Mouse (Mus musculus) embryonic facial prominence, embryonic 12.5 days (tissue): ENCODE measurements around the gene Zbtb6. TPM values are rescaled to one million over a fixed set of nuclear protein-coding genes. Genes with fewer than 3 reads are reported as not detected.

Experiments
- ATAC-seq: fragments of 200-750 bp; cut with Nextera tagmentation; 2 replicates; pipeline ENCODE4 v1.8.0; 2017; ENCODE audit not compliant: insufficient number of reproducible peaks, insufficient read depth, low FRiP score, low TSS enrichment
- H3K27ac ChIP-seq: fragments of 300-500 bp; sonication (generic); 2 replicates; pipeline ENCODE4 v1.5.1; 2016; ENCODE audit warnings: mild to moderate bottlenecking
- H3K27me3 ChIP-seq: fragments of 300-500 bp; sonication (generic); 2 replicates; pipeline ENCODE4 v1.6.1; 2016; ENCODE audit warnings: mild to moderate bottlenecking, moderate library complexity
- H3K36me3 ChIP-seq: fragments of 300-500 bp; sonication (generic); 2 replicates; pipeline ENCODE4 v1.6.1; 2016; ENCODE audit warnings: mild to moderate bottlenecking
- H3K4me1 ChIP-seq: fragments of 300-500 bp; sonication (generic); 2 replicates; pipeline ENCODE4 v1.6.1; 2016
- H3K4me2 ChIP-seq: fragments of 300-500 bp; sonication (generic); replicated peaks from 2 replicates; pipeline ENCODE4 v1.6.1; 2016; ENCODE audit warnings: mild to moderate bottlenecking, moderate library complexity
- H3K4me3 ChIP-seq: fragments of 300-500 bp; sonication (generic); 2 replicates; pipeline ENCODE4 v1.5.1; 2016; ENCODE audit warnings: mild to moderate bottlenecking
- H3K9ac ChIP-seq: fragments of 300-500 bp; sonication (generic); 2 replicates; pipeline ENCODE4 v1.6.1; 2016; ENCODE audit warnings: mild to moderate bottlenecking, moderate library complexity
- H3K9me3 ChIP-seq: fragments of 300-500 bp; sonication (generic); 2 replicates; pipeline ENCODE4 v1.6.1; 2016; ENCODE audit warnings: mild to moderate bottlenecking, moderate library complexity
- WGBS: fragments of 180-500 bp; shearing (Covaris S2); methylation state at CpG from one replicate; pipeline ENCODE4 v1.1.7; 2016; 5-methylcytosine and 5-hydroxymethylcytosine counted together
- polyA plus RNA-seq: library from polyadenylated mRNA; unstranded; fragments of >200 nt; fragmentation: Nextera tagmentation; extraction: Ambion mirVana; gene quantifications from 2 replicates; pipeline ENCODE4 v1.2.1, GENCODE M21; 2016

Zbtb6 gene
- polyA plus RNA-seq, 1 experiment from 2014 or later, result 8.7 TPM

DNA sequence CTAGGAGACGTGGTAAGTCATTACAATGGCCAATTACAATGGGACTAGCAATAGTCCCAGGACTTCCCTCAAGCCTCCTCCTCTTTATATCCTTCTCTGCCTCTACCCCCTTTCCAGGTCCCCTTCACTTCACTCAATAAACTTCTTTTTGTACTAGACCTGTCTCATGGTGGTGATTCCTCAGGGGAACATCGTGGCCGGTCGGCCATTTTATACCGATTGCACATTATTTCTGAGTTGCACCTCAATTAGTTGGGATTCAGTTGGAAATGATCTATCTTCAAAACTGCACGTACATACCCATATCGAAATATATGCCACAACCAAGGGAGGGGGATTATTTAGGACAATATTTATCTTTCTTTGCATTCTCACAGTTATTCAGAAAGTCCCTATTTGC, 11.4 kb downstream of the Zbtb6 start:
- no peak; the same call in 1 of the 2 replicates for ATAC-seq
- H3K27ac ChIP-seq, result peak overlapping the region; percentile 93
- H3K4me3 ChIP-seq, result peak overlapping the region; percentile 85
- H3K4me2 ChIP-seq, result peak overlapping the region; percentile 82
- H3K9ac ChIP-seq, result peak overlapping the region; percentile 81; the same call in 1 of the 2 replicates
- H3K4me1 ChIP-seq, result peaks cover 13% of the 10 kb centered on the region
- H3K27me3 ChIP-seq, result no peaks in the 10 kb centered on the region
- no peaks in the 10 kb centered on the region for H3K9me3 ChIP-seq
- peaks cover 24% of the 10 kb centered on the region for H3K36me3 ChIP-seq
- 28% methylated on average over 7 of the region's 7 CpGs for WGBS

DNA sequence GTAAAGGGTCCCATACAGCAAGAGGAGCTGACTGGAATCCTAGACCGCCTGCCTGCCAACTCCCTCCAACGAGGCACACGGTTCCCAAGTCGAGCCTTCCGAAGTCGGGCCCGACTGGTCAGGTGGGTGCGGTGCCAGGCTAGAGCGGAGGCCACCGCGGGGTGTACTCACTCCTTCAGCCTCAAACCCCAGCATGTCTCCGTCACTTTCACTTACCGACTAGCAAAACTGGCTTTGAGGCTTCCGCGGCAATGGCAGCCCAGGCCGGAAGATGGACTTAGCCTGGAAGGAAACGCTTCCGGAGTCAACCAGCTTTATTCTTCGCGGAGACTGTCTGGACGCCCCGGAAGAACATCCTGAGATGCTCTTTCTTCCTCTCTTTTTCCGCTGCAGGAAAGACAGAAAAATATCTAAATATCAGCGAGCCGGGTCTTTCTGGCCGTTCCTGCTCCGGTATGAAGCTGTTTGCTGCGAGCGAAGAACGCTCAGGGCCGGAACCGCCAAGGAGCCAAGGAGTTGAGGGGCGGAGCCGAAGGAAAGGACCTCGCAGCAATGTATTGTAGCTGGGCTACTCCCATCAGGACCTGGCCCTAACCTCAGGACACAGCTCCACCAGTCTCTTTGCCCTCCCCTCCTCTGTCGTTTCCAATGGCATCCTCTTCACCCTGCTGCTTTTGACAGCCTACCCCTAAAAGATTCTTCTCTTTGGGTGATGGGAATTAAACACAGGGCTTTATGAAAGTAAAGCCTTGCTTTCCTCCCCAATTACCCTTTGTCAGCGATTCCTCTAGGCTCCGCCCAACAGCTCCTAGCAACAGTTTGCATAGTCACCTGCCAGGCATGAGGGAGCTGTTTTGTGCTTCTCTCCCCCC, 12.1 kb downstream of the Zbtb6 start:
- Histone ChIP-seq H3K36me3 (peaks cover 17% of the 10 kb centered on the region), H3K27me3 (no peaks in the 10 kb centered on the region), H3K9me3 (no peaks in the 10 kb centered on the region), H3K9ac (peak overlapping the region; percentile 81), H3K4me2 (peak overlapping the region; percentile 82), H3K4me1 (peaks cover 13% of the 10 kb centered on the region), H3K4me3 (peak overlapping the region; percentile 85), H3K27ac (peak overlapping the region; percentile 93)
- WGBS, result under 1% methylated on average over 38 of the region's 38 CpGs
- peak; percentile 94 for ATAC-seq

DNA sequence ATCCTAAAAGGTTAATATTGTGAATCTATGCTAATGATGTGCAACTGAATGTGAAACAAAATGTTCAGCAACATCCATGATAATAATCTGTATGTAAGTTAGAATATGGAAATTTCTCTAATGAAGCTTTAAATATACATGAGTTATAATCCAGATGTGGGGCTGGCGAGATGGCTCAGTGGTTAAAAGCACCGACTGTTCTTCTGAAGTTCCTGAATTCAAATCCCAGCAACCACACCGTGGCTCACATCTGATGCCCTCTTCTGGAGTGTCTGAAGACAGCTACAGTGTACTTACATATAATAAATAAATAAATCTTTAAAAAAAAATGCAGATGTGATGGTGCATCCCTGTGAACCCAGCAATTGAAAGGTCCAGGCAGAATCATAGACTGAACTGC, 19.3 kb downstream of the Zbtb6 start:
- no peak overlapping the region for H3K9ac ChIP-seq
- no peak overlapping the region for H3K27ac ChIP-seq
- 61% methylated on average over 3 of the region's 3 CpGs for WGBS
- H3K9me3 ChIP-seq, result no peaks in the 10 kb centered on the region
- peaks cover 2% of the 10 kb centered on the region for H3K36me3 ChIP-seq
- H3K4me1 ChIP-seq, result peaks cover 2% of the 10 kb centered on the region; the same call in 1 of the 2 replicates
- H3K4me2 ChIP-seq, result no peak overlapping the region
- no peaks in the 10 kb centered on the region for H3K27me3 ChIP-seq
- ATAC-seq, result no peak
- H3K4me3 ChIP-seq, result no peak overlapping the region

DNA sequence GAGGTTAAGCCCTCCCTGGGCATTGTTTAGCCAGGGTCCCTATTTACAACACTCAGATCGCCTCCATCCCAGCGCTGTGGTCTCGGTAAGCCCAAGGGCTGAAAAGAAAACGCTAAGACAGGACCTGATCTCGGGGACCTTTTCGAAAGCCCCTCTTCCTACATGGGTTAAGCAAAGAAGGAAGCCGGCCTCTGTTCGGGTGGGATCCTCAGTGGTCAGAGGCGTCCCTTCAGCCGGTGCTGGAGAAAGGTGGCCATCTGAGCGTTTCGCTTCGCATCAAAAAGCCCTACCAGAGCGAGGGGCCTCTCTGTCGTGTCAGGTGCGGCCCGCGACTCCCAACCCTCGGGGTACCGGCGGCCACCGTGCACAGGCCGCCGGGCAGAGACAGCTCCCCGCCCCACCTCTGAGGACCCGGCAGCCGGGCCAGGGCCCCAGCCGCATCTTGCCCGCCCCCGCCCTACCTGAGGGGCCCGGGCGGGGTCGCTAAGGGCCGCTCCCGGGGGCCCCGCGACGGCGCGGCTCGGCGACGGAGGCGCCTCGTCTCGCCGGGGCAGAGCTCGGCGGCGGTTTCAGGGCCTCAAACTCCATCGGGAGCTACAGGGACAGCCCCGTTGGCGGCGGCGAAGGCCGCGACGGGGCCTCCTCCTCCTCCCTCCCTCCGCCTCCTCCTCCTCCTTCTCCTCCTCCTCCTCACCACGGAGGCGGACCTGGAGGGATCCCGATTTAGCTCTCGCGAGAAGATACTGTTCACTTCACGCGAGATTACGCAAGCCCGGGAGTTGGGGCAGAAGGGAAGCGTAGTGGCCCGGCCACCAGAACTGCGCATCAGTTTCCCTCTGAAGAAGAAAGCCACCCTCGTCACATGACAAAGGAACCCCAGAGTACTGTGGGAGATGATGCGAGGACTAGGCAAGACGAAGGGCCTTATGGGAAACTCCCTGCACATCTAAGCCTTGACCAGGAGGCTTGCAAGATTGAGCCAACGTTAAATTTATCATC, 20.4 kb downstream of the Zbtb6 start, which contains the start of gene Rc3h2:
TSS of gene Rc3h2 (minus strand) at position 598 of the 999 bp plus-strand sequence.
- Histone ChIP-seq H3K36me3 (no peaks in the 10 kb centered on the region), H3K4me1 (peaks cover 2% of the 10 kb centered on the region; the same call in 1 of the 2 replicates), H3K4me2 (peak within 1 kb of the TSS; percentile 69), H3K9me3 (no peaks in the 10 kb centered on the region), H3K4me3 (peak within 1 kb of the TSS; percentile 96), H3K27ac (peak within 1 kb of the TSS; percentile 97), H3K27me3 (no peaks in the 10 kb centered on the region), H3K9ac (peak within 1 kb of the TSS; percentile 98)
- WGBS, result under 1% methylated on average over 74 of the region's 75 CpGs
- ATAC-seq, result peak; percentile 96

DNA sequence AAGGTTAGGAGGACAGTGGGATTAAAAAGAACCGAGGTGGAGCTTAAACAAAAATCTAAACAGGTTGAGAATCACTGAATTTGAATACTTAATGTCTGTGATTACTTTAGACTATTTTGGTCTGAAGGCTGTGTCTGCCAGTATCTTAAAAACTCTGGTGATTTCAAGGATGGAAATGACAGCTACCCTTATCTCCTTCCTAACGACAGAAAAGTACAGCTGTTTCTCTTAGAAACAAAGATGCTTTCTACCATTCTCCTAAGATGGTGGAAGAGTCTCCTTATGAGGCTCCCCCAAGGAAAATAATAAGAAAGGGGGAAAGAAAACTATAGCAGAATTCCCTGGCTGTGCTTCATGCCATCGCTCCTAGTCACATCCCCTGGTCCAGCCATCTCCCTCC, 21.1 kb downstream of the Zbtb6 start:
- peak overlapping the region; percentile 96 for H3K4me3 ChIP-seq
- H3K36me3 ChIP-seq, result no peaks in the 10 kb centered on the region
- peak overlapping the region; percentile 69 for H3K4me2 ChIP-seq
- WGBS, result 5% methylated on average over 3 of the region's 3 CpGs
- H3K27me3 ChIP-seq, result no peaks in the 10 kb centered on the region
- no peak for ATAC-seq
- peaks cover 2% of the 10 kb centered on the region; the same call in 1 of the 2 replicates for H3K4me1 ChIP-seq
- H3K27ac ChIP-seq, result peak overlapping the region; percentile 97
- H3K9ac ChIP-seq, result peak overlapping the region; percentile 98
- no peaks in the 10 kb centered on the region for H3K9me3 ChIP-seq

DNA sequence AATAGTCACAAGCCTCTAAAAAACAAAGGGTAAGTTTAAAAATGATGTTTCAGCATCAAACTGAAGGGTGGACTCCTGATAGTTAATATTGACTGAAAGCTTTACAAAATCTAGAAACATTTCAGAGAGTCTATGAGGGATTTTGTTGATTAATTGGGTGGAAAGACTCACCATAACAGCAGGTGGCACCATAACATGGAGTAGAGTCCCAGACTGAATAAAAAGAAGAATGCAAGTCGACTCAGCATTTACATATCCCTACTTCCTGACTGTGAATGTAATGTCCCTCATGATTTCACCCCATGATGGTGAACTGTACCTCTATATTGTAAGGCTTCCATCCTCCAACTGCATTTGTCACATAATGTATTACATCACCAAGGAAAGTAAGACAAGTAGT, 47.4 kb downstream of the Zbtb6 start:
- no peaks in the 10 kb centered on the region for H3K9me3 ChIP-seq
- no peak for ATAC-seq
- peaks cover 23% of the 10 kb centered on the region for H3K36me3 ChIP-seq
- 69% methylated on average over 1 of the region's 1 CpGs for WGBS
- H3K4me2 ChIP-seq, result no peak overlapping the region
- no peaks in the 10 kb centered on the region for H3K27me3 ChIP-seq
- no peaks in the 10 kb centered on the region for H3K4me1 ChIP-seq
- no peak overlapping the region for H3K9ac ChIP-seq
- H3K27ac ChIP-seq, result no peak overlapping the region
- H3K4me3 ChIP-seq, result no peak overlapping the region

DNA sequence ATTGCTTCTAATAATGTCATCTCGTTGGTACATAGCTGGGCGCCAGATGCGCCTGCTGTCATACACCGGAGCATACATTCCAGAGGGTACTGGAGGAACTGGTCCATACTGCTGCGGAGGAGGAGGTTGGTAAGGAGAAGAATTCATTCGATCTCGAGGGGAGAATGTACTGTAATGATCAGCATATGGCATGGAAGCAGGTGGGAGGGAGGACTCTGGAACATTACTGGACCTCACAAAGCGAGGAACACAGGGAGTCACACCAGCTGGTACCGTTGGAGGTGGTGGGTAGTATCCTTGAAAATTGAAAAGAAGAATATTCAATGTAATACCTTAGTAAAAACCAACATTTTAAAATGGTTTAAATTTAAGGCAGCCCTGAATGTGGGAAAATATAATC, 60.0 kb downstream of the Zbtb6 start:
- Histone ChIP-seq H3K9me3 (no peaks in the 10 kb centered on the region), H3K4me3 (no peak overlapping the region), H3K9ac (no peak overlapping the region), H3K4me2 (no peak overlapping the region), H3K27me3 (no peaks in the 10 kb centered on the region), H3K27ac (no peak overlapping the region), H3K4me1 (no peaks in the 10 kb centered on the region), H3K36me3 (peaks cover 24% of the 10 kb centered on the region)
- 94% methylated on average over 9 of the region's 9 CpGs for WGBS
- ATAC-seq, result no peak

DNA sequence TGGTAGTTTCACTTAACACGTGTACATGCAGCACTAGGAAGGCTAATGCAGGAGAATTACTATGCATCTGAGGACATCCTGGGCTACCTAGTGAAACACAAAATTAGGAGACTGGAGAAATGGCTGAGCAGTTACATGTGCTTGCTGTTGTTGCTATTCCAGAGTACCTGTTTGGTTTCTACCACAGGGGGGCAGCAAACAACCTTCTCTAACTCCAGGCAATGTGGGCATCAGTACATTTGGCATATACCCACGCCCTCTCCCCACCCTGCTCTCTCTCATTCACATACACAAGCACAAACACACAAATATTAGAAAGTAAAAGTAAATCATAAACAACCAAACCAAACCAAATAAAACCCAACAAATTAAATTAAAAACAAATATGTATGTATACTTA, 62.8 kb downstream of the Zbtb6 start:
- no peak overlapping the region for H3K9ac ChIP-seq
- no peak overlapping the region for H3K4me2 ChIP-seq
- H3K27ac ChIP-seq, result no peak overlapping the region
- peaks cover 40% of the 10 kb centered on the region for H3K36me3 ChIP-seq
- no peaks in the 10 kb centered on the region for H3K4me1 ChIP-seq
- no peak for ATAC-seq
- no peaks in the 10 kb centered on the region for H3K9me3 ChIP-seq
- 71% methylated on average over 2 of the region's 2 CpGs for WGBS
- H3K4me3 ChIP-seq, result no peak overlapping the region
- H3K27me3 ChIP-seq, result no peaks in the 10 kb centered on the region

DNA sequence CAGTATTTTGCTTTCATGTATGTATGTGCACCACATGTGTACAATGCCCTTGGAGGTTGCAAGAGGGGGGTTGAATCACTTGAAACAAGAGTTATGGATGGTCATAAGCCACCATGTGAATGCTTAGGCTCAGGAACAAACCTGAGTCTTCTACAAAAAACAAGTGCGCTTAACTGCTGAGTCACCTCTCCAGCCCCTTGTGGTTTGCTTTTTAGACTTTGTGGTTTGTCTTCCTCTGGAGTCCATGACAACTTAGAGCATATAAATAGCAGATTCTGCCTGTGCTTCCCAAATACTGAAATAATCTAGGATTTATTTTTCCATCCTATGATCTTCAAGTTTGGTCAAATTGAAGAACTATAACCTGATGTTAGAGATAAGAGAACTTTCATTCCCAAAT, 67.0 kb downstream of the Zbtb6 start:
- no peak overlapping the region for H3K27ac ChIP-seq
- H3K4me1 ChIP-seq, result no peaks in the 10 kb centered on the region
- WGBS, result 93% methylated on average over 1 of the region's 1 CpGs
- H3K9ac ChIP-seq, result no peak overlapping the region
- no peak overlapping the region for H3K4me3 ChIP-seq
- no peak for ATAC-seq
- no peaks in the 10 kb centered on the region for H3K9me3 ChIP-seq
- no peak overlapping the region for H3K4me2 ChIP-seq
- peaks cover 29% of the 10 kb centered on the region for H3K36me3 ChIP-seq
- no peaks in the 10 kb centered on the region for H3K27me3 ChIP-seq
